Mouse (Mus musculus) liver, postnatal 0 days (tissue): ENCODE data around the gene Spg20.

ENCODE experiments used
- CTCF ChIP-seq: sonication (generic); IDR thresholded peaks from 2 replicates; pipeline ENCODE4 v1.5.1; 2016; ENCODE audit warnings: antibody characterized with exemption, low read depth
- EP300 ChIP-seq: IDR thresholded peaks from 2 replicates; pipeline ENCODE4 v1.6.1; 2016; ENCODE audit warnings: antibody characterized with exemption, low read depth, mild to moderate bottlenecking

DNA sequence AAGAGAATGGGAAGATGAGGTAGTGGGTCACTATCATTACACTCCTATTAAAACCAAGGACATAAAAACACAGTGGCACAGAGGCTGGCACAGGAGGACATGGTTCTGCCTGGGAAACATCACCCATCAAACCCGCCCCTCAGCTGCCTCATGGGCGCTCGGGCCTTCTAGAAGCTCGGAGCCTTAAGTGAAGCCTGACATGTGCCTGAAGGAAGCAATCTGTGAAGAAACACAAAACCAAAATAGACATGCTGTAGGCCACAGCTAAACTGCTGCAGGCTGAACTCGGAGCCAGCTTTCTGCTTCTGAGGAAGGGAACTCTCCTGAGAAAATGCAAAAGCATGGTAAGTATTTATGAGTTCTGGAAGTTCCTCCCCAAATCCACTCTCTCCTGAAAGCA lies 25.0 kb upstream of the Spg20 start:
- TF ChIP-seq CTCF (no peak), EP300 (no peak)
